In genomic region chr14:18511094-18511493, GRCm38 (mm10) we compare ENCODE assay signal across 8 mouse cellular contexts.
DNase-seq lines count a peak whose midpoint lies in the region; ATAC-seq and TF ChIP-seq lines count a peak whose summit lies in the region.

No protein-coding gene starts in this region.

- TF ChIP-seq EP300 in heart, postnatal 0 days (IDR thresholded peaks at IDR 0.05; ENCODE audit: low read depth) = no peak

- no peak overlapping the region for H3K4me2 ChIP-seq in heart, postnatal 0 days (ENCODE audit: low read depth, low read length)
- no peak overlapping the region for H3K4me2 ChIP-seq in intestine, postnatal 0 days (replicated peaks; ENCODE audit: low read depth)

- intact Hi-C loops in heart, postnatal 36 days (cut with DNase I) = loop anchor here (1.0 kb wide), 1 partner anchor 27 kb away; no protein-coding TSS in a partner anchor

- no peaks in the 10 kb centered on the region for H3K27me3 ChIP-seq in heart, postnatal 0 days (ENCODE audit: control insufficient read depth, insufficient read depth, low read length)
- no peaks in the 10 kb centered on the region for H3K27me3 ChIP-seq in intestine, postnatal 0 days (replicated peaks; ENCODE audit: control insufficient read depth, insufficient read depth, low read length)

- no peaks in the 10 kb centered on the region for H3K4me1 ChIP-seq in heart, postnatal 0 days (ENCODE audit: control insufficient read depth, insufficient read depth)
- no peaks in the 10 kb centered on the region for H3K4me1 ChIP-seq in intestine, postnatal 0 days (replicated peaks; ENCODE audit: control insufficient read depth, insufficient read depth, low read length)

- no peaks in the 10 kb centered on the region for H3K9me3 ChIP-seq in heart, postnatal 0 days (replicated peaks; ENCODE audit: control insufficient read depth, low read length)
- no peaks in the 10 kb centered on the region for H3K9me3 ChIP-seq in intestine, postnatal 0 days (ENCODE audit: control insufficient read depth)

- ATAC-seq in heart, postnatal 0 days (ENCODE audit: insufficient read depth, low read depth) = no peak
- ATAC-seq in intestine, postnatal 0 days = no peak
- no peak for ATAC-seq in frontal cortex, adult (ENCODE audit: low TSS enrichment)

- H3K9ac ChIP-seq in heart, postnatal 0 days (replicated peaks; ENCODE audit: low read depth, low read length) = no peak overlapping the region
- no peak overlapping the region for H3K9ac ChIP-seq in intestine, postnatal 0 days (ENCODE audit: low read depth, low read length)

- peak; percentile 49 for TF ChIP-seq CTCF in heart, postnatal 0 days (IDR thresholded peaks at IDR 0.05; ENCODE audit: low read depth)
- peak; percentile 63 for TF ChIP-seq CTCF in intestine, postnatal 0 days (IDR thresholded peaks at IDR 0.05; ENCODE audit: low read depth)

- H3K4me3 ChIP-seq in heart, postnatal 0 days (ENCODE audit: low read depth, low read length) = no peak overlapping the region
- H3K4me3 ChIP-seq in intestine, postnatal 0 days (ENCODE audit: low read depth, low read length) = no peak overlapping the region

- no peak overlapping the region for H3K27ac ChIP-seq in heart, postnatal 0 days (ENCODE audit: low read depth)
- no peak overlapping the region for H3K27ac ChIP-seq in intestine, postnatal 0 days (ENCODE audit: low read depth, low read length)

- no peak for DNase-seq in heart, postnatal 0 days (ENCODE audit: low spot score)
- no peak for DNase-seq in heart, adult 9 months (ENCODE audit: low spot score in 2 of 2)
- DNase-seq in ovary, postnatal 36 days (ENCODE audit: low spot score) = peak; percentile 8
- no peak for DNase-seq in ovary, adult 18-20 months (ENCODE audit: low spot score)
- no peak for DNase-seq in urinary bladder, postnatal 10 days (ENCODE audit: low spot score)
- DNase-seq in heart, postnatal 36 days = no peak

- H3K36me3 ChIP-seq in heart, postnatal 0 days (replicated peaks; ENCODE audit: control insufficient read depth, insufficient read depth, low read length) = no peaks in the 10 kb centered on the region
- H3K36me3 ChIP-seq in intestine, postnatal 0 days (ENCODE audit: control insufficient read depth, insufficient read depth) = no peaks in the 10 kb centered on the region
